Mouse (Mus musculus) stomach, postnatal 0 days (tissue): ENCODE results near the gene Slc9a3r1. TPM values are rescaled to one million over a fixed set of nuclear protein-coding genes. Genes with fewer than 3 reads are reported as not detected.

Experiments
- ATAC-seq: fragments of 200-750 bp; cut with Nextera tagmentation; 2 replicates; pipeline ENCODE4 v1.8.0; 2017; ENCODE audit not compliant: low FRiP score, low TSS enrichment
- DNase-seq: peaks from one replicate; pipeline ENCODE4 v3.0.0-alpha.2; 2016; ENCODE audit warnings: low spot score
- H3K27ac ChIP-seq: fragments of 300-500 bp; sonication (generic); replicated peaks from 2 replicates; pipeline ENCODE4 v1.5.1; 2014; ENCODE audit warnings: mild to moderate bottlenecking, control low read depth
- H3K27me3 ChIP-seq: fragments of 300-500 bp; sonication (generic); 2 replicates; pipeline ENCODE4 v1.6.1; 2014; ENCODE audit warnings: low read length; ENCODE audit not compliant: control insufficient read depth, insufficient read depth
- H3K36me3 ChIP-seq: fragments of 300-500 bp; sonication (generic); 2 replicates; pipeline ENCODE4 v1.6.1; 2014; ENCODE audit warnings: low read length, mixed read lengths; ENCODE audit not compliant: control insufficient read depth, insufficient read depth
- H3K4me1 ChIP-seq: fragments of 300-500 bp; sonication (generic); replicated peaks from 2 replicates; pipeline ENCODE4 v1.6.1; 2014; ENCODE audit warnings: antibody characterized with exemption; ENCODE audit not compliant: control insufficient read depth, insufficient read depth
- H3K4me2 ChIP-seq: fragments of 300-500 bp; sonication (generic); replicated peaks from 2 replicates; pipeline ENCODE4 v1.6.1; 2014; ENCODE audit warnings: low read depth, mild to moderate bottlenecking, control low read depth, moderate library complexity
- H3K4me3 ChIP-seq: fragments of 300-500 bp; sonication (generic); 2 replicates; pipeline ENCODE4 v1.5.1; 2014; ENCODE audit warnings: low read depth, low read length, control low read depth
- H3K9ac ChIP-seq: fragments of 300-500 bp; sonication (generic); 2 replicates; pipeline ENCODE4 v1.6.1; 2014; ENCODE audit warnings: mild to moderate bottlenecking, low read length, control low read depth, mixed read lengths
- H3K9me3 ChIP-seq: fragments of 300-500 bp; sonication (generic); 2 replicates; pipeline ENCODE4 v1.6.1; 2016; ENCODE audit warnings: low read length; ENCODE audit not compliant: control insufficient read depth
- CTCF ChIP-seq: IDR thresholded peaks from 2 replicates; pipeline ENCODE4 v1.5.1; 2016; ENCODE audit warnings: antibody characterized with exemption, low read depth, mild to moderate bottlenecking, moderate library complexity
- EP300 ChIP-seq: optimal IDR thresholded peaks from 2 replicates; pipeline ENCODE3; 2016; ENCODE audit warnings: antibody characterized with exemption
- WGBS: fragments of 180-500 bp; shearing (Covaris S2); extraction: QIAGEN DNeasy Blood & Tissue Kit; methylation state at CpG from one replicate; pipeline ENCODE4 v1.1.7; 2014; 5-methylcytosine and 5-hydroxymethylcytosine counted together
- polyA plus RNA-seq: library from polyadenylated mRNA; unstranded; fragments of >200 nt; fragmentation: Nextera tagmentation; extraction: Ambion mirVana; gene quantifications from 2 replicates; pipeline ENCODE4 v1.2.1, GENCODE M21; 2015

The Slc9a3r1 gene
- polyA plus RNA-seq, 1 experiment from 2014 or later: 104 TPM

- DNase-seq (no peak), ATAC-seq (no peak)
- H3K27ac ChIP-seq: no peak overlapping the region
- no peak overlapping the region for H3K4me2 ChIP-seq
- WGBS: 69% methylated on average over 7 of the region's 7 CpGs
- no peak for TF ChIP-seq CTCF
- no peak for TF ChIP-seq EP300
- no peak overlapping the region for H3K4me3 ChIP-seq
- H3K4me1 ChIP-seq: no peaks in the 10 kb centered on the region
- no peaks in the 10 kb centered on the region for H3K27me3 ChIP-seq
- H3K9ac ChIP-seq: no peak overlapping the region
- H3K36me3 ChIP-seq: no peaks in the 10 kb centered on the region
- H3K9me3 ChIP-seq: no peaks in the 10 kb centered on the region
Observed at GRCm38 (mm10) chr11:115228430-115228829, 65.3 kb downstream of the Slc9a3r1 start.

GRCm38 (mm10) chr11:115229021-115229930 is 66.1 kb downstream of the Slc9a3r1 start:
- H3K36me3 ChIP-seq: no peaks in the 10 kb centered on the region
- no peak overlapping the region for H3K9ac ChIP-seq
- no peaks in the 10 kb centered on the region for H3K27me3 ChIP-seq
- H3K4me1 ChIP-seq: no peaks in the 10 kb centered on the region
- H3K4me2 ChIP-seq: no peak overlapping the region
- TF ChIP-seq CTCF (no peak), EP300 (no peak)
- H3K9me3 ChIP-seq: no peaks in the 10 kb centered on the region
- DNase-seq: no peak
- H3K4me3 ChIP-seq: no peak overlapping the region
- ATAC-seq: no peak
- 57% methylated on average over 15 of the region's 15 CpGs for WGBS
- H3K27ac ChIP-seq: no peak overlapping the region

Other genes with a start within 250 kb of the Slc9a3r1 start
- 0.12 TPM in 2 replicates for gene Cd300lb, start 229.0 kb upstream of the Slc9a3r1 start, polyA plus RNA-seq
- not detected in 2 replicates for gene Cd300c, start 194.2 kb upstream of the Slc9a3r1 start, polyA plus RNA-seq
- gene Cd300ld, start 173.4 kb upstream of the Slc9a3r1 start, polyA plus RNA-seq: 0.10 and 0.17 TPM in 2 replicates
- 3.2 and 4.1 TPM in 2 replicates for gene Cd300c2, start 161.5 kb upstream of the Slc9a3r1 start, polyA plus RNA-seq
- not detected in 2 replicates for gene Cd300ld2, start 147.1 kb upstream of the Slc9a3r1 start, polyA plus RNA-seq
- not detected in 2 replicates for gene Cd300ld4, start 136.3 kb upstream of the Slc9a3r1 start, polyA plus RNA-seq
- gene Cd300ld5, start 125.6 kb upstream of the Slc9a3r1 start, polyA plus RNA-seq: not detected in 2 replicates
- gene Cd300ld3, start 114.9 kb upstream of the Slc9a3r1 start, polyA plus RNA-seq: not detected in 2 replicates
- gene Cd300e, start 101.2 kb upstream of the Slc9a3r1 start, polyA plus RNA-seq: 0.07 TPM in 1 of 2 replicates, not detected in the other
- 1.7 TPM in 2 replicates for gene Rab37, start 71.9 kb upstream of the Slc9a3r1 start, polyA plus RNA-seq
- gene Cd300lf, start 29.3 kb upstream of the Slc9a3r1 start, polyA plus RNA-seq: 0.36 and 0.47 TPM in 2 replicates
- 6.3 and 8.2 TPM in 2 replicates for gene Tmem104, start 24.1 kb downstream of the Slc9a3r1 start, polyA plus RNA-seq
- 17.7 and 18.1 TPM in 2 replicates for gene Nat9, start 24.5 kb downstream of the Slc9a3r1 start, polyA plus RNA-seq
- gene Grin2c, start 103.9 kb downstream of the Slc9a3r1 start, polyA plus RNA-seq: not detected in 2 replicates
- 6.7 and 7.3 TPM in 2 replicates for gene Fdxr, start 113.7 kb downstream of the Slc9a3r1 start, polyA plus RNA-seq
- gene Fads6, start 134.3 kb downstream of the Slc9a3r1 start, polyA plus RNA-seq: 1.3 and 1.5 TPM in 2 replicates
- 4.2 and 4.7 TPM in 2 replicates for gene Otop2, start 143.8 kb downstream of the Slc9a3r1 start, polyA plus RNA-seq
- gene Ush1g, start 158.7 kb downstream of the Slc9a3r1 start, polyA plus RNA-seq: 0.34 and 0.36 TPM in 2 replicates
- gene Otop3, start 171.4 kb downstream of the Slc9a3r1 start, polyA plus RNA-seq: 20.5 and 21.0 TPM in 2 replicates
- 37.5 and 42.7 TPM in 2 replicates for gene Hid1, start 204.4 kb downstream of the Slc9a3r1 start, polyA plus RNA-seq
- 3.9 and 4.1 TPM in 2 replicates for gene Cdr2l, start 218.6 kb downstream of the Slc9a3r1 start, polyA plus RNA-seq
- 138 and 144 TPM in 2 replicates for gene Mrpl58, start 240.4 kb downstream of the Slc9a3r1 start, polyA plus RNA-seq